Mouse (Mus musculus) liver, adult 2 months (tissue): Measurements from ENCODE around the gene Zic5. TPM values are rescaled to one million over a fixed set of nuclear protein-coding genes. Genes with fewer than 3 reads are reported as not detected.

Experiments
- DNase-seq: peaks from one replicate; pipeline ENCODE4 v3.0.0-alpha.2; 2011; ENCODE audit warnings: low read depth, low spot score; ENCODE audit errors: extremely low read depth
- H3K27ac ChIP-seq: fragments of 200-500 bp; replicated peaks from 2 replicates; pipeline ENCODE4 v1.5.1; 2012; ENCODE audit warnings: low read depth, mild to moderate bottlenecking, control low read depth, inconsistent platforms, low read length; ENCODE audit not compliant: insufficient read depth
- H3K27me3 ChIP-seq: fragments of 200-500 bp; 2 replicates; pipeline ENCODE4 v1.6.1; 2012; ENCODE audit warnings: mild to moderate bottlenecking, moderate library complexity, low read length, inconsistent platforms; ENCODE audit not compliant: control insufficient read depth, insufficient read depth
- H3K36me3 ChIP-seq: fragments of 200-500 bp; 2 replicates; pipeline ENCODE4 v1.6.1; 2012; ENCODE audit warnings: low read length, inconsistent platforms; ENCODE audit not compliant: control insufficient read depth, insufficient read depth
- H3K4me1 ChIP-seq: fragments of 200-500 bp; 2 replicates; pipeline ENCODE4 v1.6.1; 2011; ENCODE audit warnings: low read length; ENCODE audit not compliant: control insufficient read depth, insufficient read depth
- H3K4me3 ChIP-seq: fragments of 200-500 bp; 2 replicates; pipeline ENCODE4 v1.5.1; 2011; ENCODE audit warnings: low read depth, mild to moderate bottlenecking, control low read depth, low read length, moderate library complexity; ENCODE audit not compliant: insufficient read depth
- H3K79me2 ChIP-seq: fragments of 200-500 bp; 2 replicates; pipeline ENCODE4 v1.6.1; 2012; ENCODE audit warnings: inconsistent platforms, mild to moderate bottlenecking, low read length, moderate library complexity; ENCODE audit not compliant: control insufficient read depth, insufficient read depth
- H3K9ac ChIP-seq: fragments of 200-500 bp; 2 replicates; pipeline ENCODE4 v1.6.1; 2012; ENCODE audit warnings: low read depth, mild to moderate bottlenecking, control low read depth, inconsistent platforms, low read length
- CTCF ChIP-seq: fragments of 200-500 bp; IDR thresholded peaks from 2 replicates; pipeline ENCODE4 v1.5.1; 2011; ENCODE audit warnings: low read depth, low read length, control low read depth
- POLR2A ChIP-seq: fragments of 200-500 bp; IDR thresholded peaks from 2 replicates; pipeline ENCODE4 v1.6.1; 2011; ENCODE audit warnings: low read length, control low read depth; ENCODE audit not compliant: insufficient read depth; ENCODE audit errors: extremely low read depth
- WGBS: fragments of 180-500 bp; shearing (Covaris S2); methylation state at CpG from one replicate; pipeline ENCODE4 v1.1.7; 2018; 5-methylcytosine and 5-hydroxymethylcytosine counted together
- polyA plus RNA-seq: library from polyadenylated mRNA; depleted of rRNA; stranded (reverse); fragments of >200 nt; gene quantifications from 2 replicates; pipeline ENCODE4 v1.2.3, GENCODE M21; 2012
- total RNA-seq: library from RNA; depleted of rRNA; stranded (reverse); fragments of >200 nt; gene quantifications from 2 replicates; pipeline ENCODE4 v1.2.3, GENCODE M21; 2014

Zic5 gene
- total and polyA plus RNA-seq, 2 experiments = not detected

- Histone ChIP-seq H3K79me2 (no peaks in the 10 kb centered on the region), H3K27me3 (peaks cover 34% of the 10 kb centered on the region), H3K27ac (no peak overlapping the region), H3K9ac (no peak overlapping the region), H3K4me1 (no peaks in the 10 kb centered on the region), H3K4me3 (no peak overlapping the region), H3K36me3 (no peaks in the 10 kb centered on the region)
- WGBS = 4% methylated on average over 9 of the region's 9 CpGs
- TF ChIP-seq CTCF (no peak), POLR2A (no peak)
- DNase-seq = no peak
Measured at GRCm38 (mm10) chr14:122477971-122478573, 12.6 kb upstream of the Zic5 start.

DNA sequence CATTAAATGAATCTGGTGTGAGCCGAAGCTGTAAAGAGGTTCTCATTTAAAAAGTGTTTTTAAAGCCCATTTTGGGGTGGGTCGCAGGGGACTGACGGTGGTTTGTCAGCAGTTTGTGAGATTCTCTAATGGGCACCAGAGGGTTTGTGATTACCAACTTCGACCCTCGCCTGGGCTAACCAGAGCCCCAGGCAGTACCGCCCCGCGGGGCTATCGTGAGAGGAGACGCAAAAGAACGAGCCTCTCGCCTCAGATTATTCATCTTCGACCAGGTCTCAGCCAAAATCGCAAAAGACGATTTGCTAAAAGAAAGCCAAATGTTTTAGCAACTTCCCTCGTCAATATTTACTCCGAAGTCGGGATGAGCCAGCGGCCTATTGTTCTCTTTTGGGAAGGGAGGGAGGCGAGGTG, 11.8 kb upstream of the Zic5 start:
- Histone ChIP-seq H3K4me3 (no peak overlapping the region), H3K36me3 (no peaks in the 10 kb centered on the region), H3K27me3 (peaks cover 32% of the 10 kb centered on the region), H3K27ac (no peak overlapping the region), H3K79me2 (no peaks in the 10 kb centered on the region), H3K9ac (no peak overlapping the region), H3K4me1 (no peaks in the 10 kb centered on the region)
- DNase-seq = no peak
- TF ChIP-seq CTCF = no peak
- no peak for TF ChIP-seq POLR2A
- 5% methylated on average over 20 of the region's 20 CpGs for WGBS

GRCm38 (mm10) chr14:122476822-122477215, 11.3 kb upstream of the Zic5 start:
- no peak for DNase-seq
- TF ChIP-seq POLR2A (no peak), CTCF (no peak)
- no peak overlapping the region for H3K9ac ChIP-seq
- no peaks in the 10 kb centered on the region for H3K79me2 ChIP-seq
- 6% methylated on average over 18 of the region's 18 CpGs for WGBS
- H3K36me3 ChIP-seq = no peaks in the 10 kb centered on the region
- no peak overlapping the region for H3K27ac ChIP-seq
- no peaks in the 10 kb centered on the region for H3K4me1 ChIP-seq
- H3K4me3 ChIP-seq = no peak overlapping the region
- H3K27me3 ChIP-seq = peaks cover 29% of the 10 kb centered on the region

DNA sequence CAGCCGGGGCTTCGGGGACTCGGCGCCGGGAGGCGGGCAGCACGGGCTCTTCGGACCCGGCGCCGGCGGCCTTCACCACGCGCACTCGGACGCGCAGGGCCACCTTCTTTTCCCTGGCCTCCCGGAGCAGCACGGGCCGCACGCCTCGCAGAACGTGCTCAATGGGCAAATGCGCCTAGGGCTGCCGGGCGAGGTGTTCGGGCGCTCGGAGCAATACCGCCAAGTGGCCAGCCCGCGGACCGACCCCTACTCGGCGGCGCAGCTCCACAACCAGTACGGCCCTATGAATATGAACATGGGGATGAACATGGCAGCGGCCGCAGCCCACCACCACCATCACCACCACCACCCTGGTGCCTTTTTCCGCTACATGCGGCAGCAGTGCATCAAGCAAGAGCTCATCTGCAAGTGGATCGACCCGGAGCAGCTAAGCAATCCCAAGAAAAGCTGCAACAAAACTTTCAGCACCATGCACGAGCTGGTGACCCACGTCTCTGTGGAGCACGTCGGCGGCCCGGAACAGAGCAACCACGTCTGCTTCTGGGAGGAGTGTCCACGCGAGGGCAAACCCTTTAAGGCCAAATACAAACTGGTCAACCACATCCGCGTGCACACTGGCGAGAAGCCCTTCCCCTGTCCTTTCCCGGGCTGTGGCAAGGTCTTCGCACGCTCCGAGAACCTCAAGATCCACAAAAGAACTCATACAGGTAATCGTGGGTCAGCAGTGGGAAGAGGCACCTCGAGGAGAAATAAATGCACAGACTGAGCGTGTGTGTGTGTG, 10.8 kb upstream of the Zic5 start:
- DNase-seq = no peak
- H3K4me1 ChIP-seq = no peaks in the 10 kb centered on the region
- no peaks in the 10 kb centered on the region for H3K79me2 ChIP-seq
- H3K36me3 ChIP-seq = no peaks in the 10 kb centered on the region
- TF ChIP-seq CTCF = no peak
- TF ChIP-seq POLR2A = no peak
- WGBS = 2% methylated on average over 62 of the region's 62 CpGs
- no peak overlapping the region for H3K27ac ChIP-seq
- H3K9ac ChIP-seq = no peak overlapping the region
- no peak overlapping the region for H3K4me3 ChIP-seq
- peaks cover 29% of the 10 kb centered on the region for H3K27me3 ChIP-seq

DNA sequence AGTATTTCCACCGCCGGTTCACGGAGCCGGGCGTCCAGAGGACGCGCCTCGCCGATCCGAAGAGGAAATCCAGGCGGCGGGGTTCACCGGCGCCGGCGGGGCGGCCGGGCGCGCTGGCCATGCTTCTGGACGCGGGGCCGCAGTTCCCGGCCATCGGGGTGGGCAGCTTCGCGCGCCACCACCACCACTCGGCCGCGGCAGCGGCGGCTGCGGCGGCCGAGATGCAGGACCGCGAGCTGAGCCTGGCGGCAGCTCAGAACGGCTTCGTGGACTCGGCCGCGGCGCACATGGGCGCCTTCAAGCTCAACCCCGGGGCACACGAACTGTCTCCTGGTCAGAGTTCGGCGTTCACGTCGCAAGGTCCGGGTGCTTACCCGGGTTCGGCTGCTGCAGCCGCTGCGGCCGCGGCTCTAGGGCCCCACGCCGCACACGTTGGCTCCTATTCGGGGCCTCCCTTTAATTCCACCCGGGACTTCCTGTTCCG, 10.1 kb upstream of the Zic5 start:
- Histone ChIP-seq H3K27me3 (peaks cover 29% of the 10 kb centered on the region), H3K36me3 (no peaks in the 10 kb centered on the region), H3K27ac (no peak overlapping the region), H3K79me2 (no peaks in the 10 kb centered on the region), H3K9ac (no peak overlapping the region), H3K4me3 (peak overlapping the region; percentile 31; the same call in 1 of the 2 replicates), H3K4me1 (no peaks in the 10 kb centered on the region)
- no peak for DNase-seq
- 1% methylated on average over 62 of the region's 65 CpGs for WGBS
- TF ChIP-seq POLR2A = no peak
- no peak for TF ChIP-seq CTCF
